Mouse (Mus musculus) liver, embryonic 14.5 days (tissue): ENCODE measurements around the gene Rpl34. TPM values are rescaled to one million over a fixed set of nuclear protein-coding genes. Genes with fewer than 3 reads are reported as not detected.
A peak's percentile ranks its signal among the peaks of the same experiment; 100 is the strongest.

Experiments used
- ATAC-seq: fragments of 200-750 bp; cut with Nextera tagmentation; 2 replicates; pipeline ENCODE4 v1.8.0; 2017; ENCODE audit warnings: moderate number of reproducible peaks, mild to moderate bottlenecking, moderate library complexity; ENCODE audit not compliant: insufficient read depth
- DNase-seq, 3 experiments: peaks; one replicate each; pipeline ENCODE4 v3.0.0-alpha.2; 2012 to 2013; ENCODE audit warnings: low read depth in 3 of 3, low spot score in 3 of 3
- H3K27ac ChIP-seq: fragments of 300-500 bp; sonication (generic); 2 replicates; pipeline ENCODE4 v1.5.1; 2014; ENCODE audit warnings: moderate library complexity, mild to moderate bottlenecking, control low read depth, inconsistent platforms
- H3K27me3 ChIP-seq: fragments of 300-500 bp; sonication (generic); 2 replicates; pipeline ENCODE4 v1.6.1; 2014; ENCODE audit warnings: mild to moderate bottlenecking, low read length, moderate library complexity; ENCODE audit not compliant: control insufficient read depth, insufficient read depth
- H3K36me3 ChIP-seq: fragments of 300-500 bp; sonication (generic); replicated peaks from 2 replicates; pipeline ENCODE4 v1.6.1; 2014; ENCODE audit warnings: low read depth; ENCODE audit not compliant: control insufficient read depth, insufficient read depth
- H3K4me1 ChIP-seq, 2 experiments: fragments of 200-500 bp in 1 of 2; fragments of 300-500 bp in 1 of 2; sonication (generic) in 1 of 2; replicated peaks; 2 replicates each; pipeline ENCODE4 v1.6.1; 2012 to 2014; ENCODE audit warnings: antibody characterized with exemption in 1 of 2, inconsistent platforms in 1 of 2, low read length in 1 of 2; ENCODE audit not compliant: control insufficient read depth in 2 of 2, insufficient read depth in 2 of 2
- H3K4me2 ChIP-seq: fragments of 300-500 bp; sonication (generic); 2 replicates; pipeline ENCODE4 v1.6.1; 2014; ENCODE audit warnings: low read depth, mild to moderate bottlenecking, control low read depth, moderate library complexity
- H3K4me3 ChIP-seq, 2 experiments: fragments of 200-500 bp in 1 of 2; fragments of 300-500 bp in 1 of 2; sonication (generic) in 1 of 2; 2 replicates each; pipeline ENCODE4 v1.5.1; 2012 to 2014; ENCODE audit warnings: low read depth in 2 of 2, low read length in 2 of 2, mild to moderate bottlenecking in 2 of 2, control low read depth in 1 of 2, inconsistent platforms in 1 of 2, moderate library complexity in 1 of 2; ENCODE audit not compliant: insufficient read depth in 1 of 2
- H3K9ac ChIP-seq: fragments of 300-500 bp; sonication (generic); replicated peaks from 2 replicates; pipeline ENCODE4 v1.6.1; 2014; ENCODE audit warnings: mild to moderate bottlenecking, control low read depth, moderate library complexity
- H3K9me3 ChIP-seq: fragments of 300-500 bp; sonication (generic); 2 replicates; pipeline ENCODE4 v1.6.1; 2016; ENCODE audit warnings: low read length, mixed read lengths; ENCODE audit not compliant: control insufficient read depth
- CTCF ChIP-seq: IDR thresholded peaks from 2 replicates; pipeline ENCODE4 v1.5.1; 2016; ENCODE audit warnings: antibody characterized with exemption, low read depth, control low read depth
- EP300 ChIP-seq: IDR thresholded peaks from 2 replicates; pipeline ENCODE4 v1.6.1; 2016; ENCODE audit warnings: antibody characterized with exemption, low read depth
- WGBS: fragments of 180-500 bp; shearing (Covaris S2); extraction: QIAGEN DNeasy Blood & Tissue Kit; methylation state at CpG from one replicate; pipeline ENCODE4 v1.1.7; 2014; ENCODE audit not compliant: insufficient replicate concordance; 5-methylcytosine and 5-hydroxymethylcytosine counted together
- polyA plus RNA-seq, 2 experiments: library from polyadenylated mRNA; depleted of rRNA in 1 of 2; stranded (reverse) in 1 of 2; unstranded in 1 of 2; fragments of >200 nt; fragmentation: Nextera tagmentation in 1 of 2; extraction: Ambion mirVana in 1 of 2; gene quantifications; 2 replicates each; pipeline versions ENCODE4 v1.2.1 to v1.2.3; 2012 to 2014

Gene Rpl34
- polyA plus RNA-seq, 2 experiments: 822 to 1,411 TPM

- H3K27me3 ChIP-seq: no peaks in the 10 kb centered on the region
- no peak overlapping the region for H3K9ac ChIP-seq
- H3K27ac ChIP-seq: no peak overlapping the region
- WGBS: 28% methylated on average over 4 of the region's 4 CpGs
- no peak overlapping the region for H3K4me2 ChIP-seq
- no peak for ATAC-seq
- no peak for DNase-seq
- H3K4me3 ChIP-seq: no peak overlapping the region
- no peaks in the 10 kb centered on the region for H3K4me1 ChIP-seq
- no peaks in the 10 kb centered on the region for H3K36me3 ChIP-seq
- H3K9me3 ChIP-seq: no peaks in the 10 kb centered on the region
- TF ChIP-seq CTCF (no peak), EP300 (no peak)
Observed at GRCm38 (mm10) chr3:130720225-130720624, 10.0 kb downstream of the Rpl34 start.

- Histone ChIP-seq H3K4me1 (peaks cover 0 to 4% of the 10 kb centered on the region in 2 experiments; a peak in 1 of 4 replicates), H3K9ac (no peak overlapping the region), H3K27me3 (no peaks in the 10 kb centered on the region), H3K4me3 (no peak overlapping the region), H3K27ac (no peak overlapping the region), H3K9me3 (no peaks in the 10 kb centered on the region), H3K4me2 (no peak overlapping the region), H3K36me3 (no peaks in the 10 kb centered on the region)
- ATAC-seq (no peak), DNase-seq (no peak)
- no peak for TF ChIP-seq EP300
- TF ChIP-seq CTCF: no peak
- WGBS: 74% methylated on average over 4 of the region's 4 CpGs
Observed at GRCm38 (mm10) chr3:130718871-130719270, 11.3 kb downstream of the Rpl34 start.

GRCm38 (mm10) chr3:130716555-130716954 is 13.6 kb downstream of the Rpl34 start:
- no peak for ATAC-seq

GRCm38 (mm10) chr3:130714775-130715568 is 15.2 kb downstream of the Rpl34 start:
- DNase-seq: peak in 1 of 3 experiments; percentile 57
- 10% methylated on average over 22 of the region's 22 CpGs for WGBS
- no peaks in the 10 kb centered on the region for H3K36me3 ChIP-seq
- peaks cover 2 to 6% of the 10 kb centered on the region in 2 experiments; a peak in 3 of 4 replicates for H3K4me1 ChIP-seq
- peak overlapping the region; percentile 10 for H3K9ac ChIP-seq
- H3K9me3 ChIP-seq: no peaks in the 10 kb centered on the region
- TF ChIP-seq EP300 (no peak), CTCF (peak; percentile 70)
- H3K4me2 ChIP-seq: peak overlapping the region; percentile 58
- H3K27ac ChIP-seq: no peak overlapping the region
- peak overlapping the region; percentile 37 to 66 for H3K4me3 ChIP-seq
- ATAC-seq: peak; percentile 50; the same call in 1 of the 2 replicates
- H3K27me3 ChIP-seq: no peaks in the 10 kb centered on the region

More at GRCm38 (mm10) chr3:130716555-130716954, 13.6 kb downstream of the Rpl34 start:
- H3K4me1 ChIP-seq: peaks cover 0 to 4% of the 10 kb centered on the region in 2 experiments; a peak in 1 of 4 replicates
- no peak overlapping the region for H3K27ac ChIP-seq
- TF ChIP-seq CTCF: no peak
- TF ChIP-seq EP300: no peak
- WGBS: 74% methylated on average over 7 of the region's 7 CpGs
- H3K9ac ChIP-seq: no peak overlapping the region
- no peaks in the 10 kb centered on the region for H3K36me3 ChIP-seq
- H3K9me3 ChIP-seq: no peaks in the 10 kb centered on the region
- no peak overlapping the region for H3K4me2 ChIP-seq
- no peak overlapping the region for H3K4me3 ChIP-seq
- H3K27me3 ChIP-seq: no peaks in the 10 kb centered on the region
- DNase-seq: no peak

GRCm38 (mm10) chr3:130712891-130713290 is 17.3 kb downstream of the Rpl34 start:
- DNase-seq (no peak), ATAC-seq (no peak)
- H3K9ac ChIP-seq: no peak overlapping the region
- H3K9me3 ChIP-seq: no peaks in the 10 kb centered on the region
- peaks cover 6 to 13% of the 10 kb centered on the region in 2 experiments for H3K4me1 ChIP-seq
- WGBS: 48% methylated on average over 6 of the region's 6 CpGs
- H3K4me3 ChIP-seq: no peak overlapping the region
- H3K4me2 ChIP-seq: no peak overlapping the region
- TF ChIP-seq EP300 (no peak), CTCF (no peak)
- H3K27ac ChIP-seq: no peak overlapping the region
- H3K36me3 ChIP-seq: no peaks in the 10 kb centered on the region
- no peaks in the 10 kb centered on the region for H3K27me3 ChIP-seq
